Mouse (Mus musculus): ENCODE results near the gene Rapgef6.

Gene Rapgef6

GRCm38 (mm10) chr11:54693696-54694095 is 171.0 kb downstream of the Rapgef6 start:
- DNase-seq (ENCODE audit: low spot score), result no peak

- no peak for DNase-seq (ENCODE audit: low spot score)
Observed at GRCm38 (mm10) chr11:54694291-54694690, 171.6 kb downstream of the Rapgef6 start.

- no peak for DNase-seq (ENCODE audit: low spot score)
Observed at GRCm38 (mm10) chr11:54695951-54696350, 173.3 kb downstream of the Rapgef6 start.

GRCm38 (mm10) chr11:54697611-54698010 is 175.0 kb downstream of the Rapgef6 start:
- DNase-seq (ENCODE audit: low spot score), result no peak

- DNase-seq (ENCODE audit: low spot score), result no peak
Observed at GRCm38 (mm10) chr11:54698636-54699035, 176.0 kb downstream of the Rapgef6 start.

- no peak for DNase-seq (ENCODE audit: low spot score)
Observed at GRCm38 (mm10) chr11:54699972-54700371, 177.3 kb downstream of the Rapgef6 start.

- DNase-seq (ENCODE audit: low spot score), result no peak
Observed at GRCm38 (mm10) chr11:54701848-54702247, 179.2 kb downstream of the Rapgef6 start.

- DNase-seq (ENCODE audit: low spot score), result peak; percentile 61
Observed at GRCm38 (mm10) chr11:54703306-54703705, 180.7 kb downstream of the Rapgef6 start.

- DNase-seq (ENCODE audit: low spot score), result no peak
Observed at GRCm38 (mm10) chr11:54708153-54708552, 185.5 kb downstream of the Rapgef6 start.

- DNase-seq (ENCODE audit: low spot score), result no peak
Observed at GRCm38 (mm10) chr11:54709645-54710044, 187.0 kb downstream of the Rapgef6 start.

- no peak for DNase-seq (ENCODE audit: low spot score)
Observed at GRCm38 (mm10) chr11:54710512-54711293, 188.1 kb downstream of the Rapgef6 start.

GRCm38 (mm10) chr11:54712849-54713248 is 190.2 kb downstream of the Rapgef6 start:
- no peak for DNase-seq (ENCODE audit: low spot score)

- DNase-seq (ENCODE audit: low spot score), result no peak
Observed at GRCm38 (mm10) chr11:54717893-54718292, 195.2 kb downstream of the Rapgef6 start.

- DNase-seq (ENCODE audit: low spot score), result no peak
Observed at GRCm38 (mm10) chr11:54718601-54719000, 196.0 kb downstream of the Rapgef6 start.

- no peak for DNase-seq (ENCODE audit: low spot score)
Observed at GRCm38 (mm10) chr11:54722057-54722456, 199.4 kb downstream of the Rapgef6 start.

GRCm38 (mm10) chr11:54724353-54725034 is 201.8 kb downstream of the Rapgef6 start:
- peak; percentile 60 for DNase-seq (ENCODE audit: low spot score)

- DNase-seq (ENCODE audit: low spot score), result peak; percentile 35
Observed at GRCm38 (mm10) chr11:54726571-54727062, 204.0 kb downstream of the Rapgef6 start.

GRCm38 (mm10) chr11:54727327-54727901 is 204.8 kb downstream of the Rapgef6 start:
- DNase-seq (ENCODE audit: low spot score), result no peak

GRCm38 (mm10) chr11:54728371-54728770 is 205.7 kb downstream of the Rapgef6 start:
- no peak for DNase-seq (ENCODE audit: low spot score)

GRCm38 (mm10) chr11:54729311-54729710 is 206.7 kb downstream of the Rapgef6 start:
- no peak for DNase-seq (ENCODE audit: low spot score)

GRCm38 (mm10) chr11:54730931-54731330 is 208.3 kb downstream of the Rapgef6 start:
- no peak for DNase-seq (ENCODE audit: low spot score)

GRCm38 (mm10) chr11:54731367-54731766 is 208.7 kb downstream of the Rapgef6 start:
- no peak for DNase-seq (ENCODE audit: low spot score)

GRCm38 (mm10) chr11:54733546-54733945 is 210.9 kb downstream of the Rapgef6 start:
- DNase-seq (ENCODE audit: low spot score), result no peak
